Mouse (Mus musculus) gastrocnemius, postnatal 4 days (tissue): ENCODE results near the gene Adgb. TPM values are rescaled to one million over a fixed set of nuclear protein-coding genes. Genes with fewer than 3 reads are reported as not detected.

Source experiments
- total RNA-seq, 2 experiments: library from RNA; stranded (reverse); gene quantifications; 2 replicates each; pipeline ENCODE4 v1.2.3; 2021

Adgb gene
- total RNA-seq, 2 experiments from 2014 or later = 0.23 TPM; not detected in 1

Other genes with a start within 250 kb of the Adgb start
- 1 to 10 TPM; 5.5 to 6.0 TPM for gene Rab32, start 85.9 kb upstream of the Adgb start, total RNA-seq
- gene Gm10944, start 209.0 kb upstream of the Adgb start, total RNA-seq = not detected